Mouse (Mus musculus): ENCODE data around the gene 4933424G06Rik.
"Not testable (repeated sequence)": the region's sequence is repeated elsewhere in the genome, so short reads cannot be mapped to it uniquely, and the experiment has no call there.

The 4933424G06Rik gene

GRCm38 (mm10) chr1:36709854-36710280, at the start of gene 4933424G06Rik:
Gene 4933424G06Rik, plus strand, starts transcription at chr1:36710149.
- peak; percentile 96 for DNase-seq (ENCODE audit: low spot score in 2 of 2)

- peak in 1 of 2 experiments; percentile 27 for DNase-seq (ENCODE audit: low spot score in 2 of 2)
Observed at GRCm38 (mm10) chr1:36664457-36664856, 45.5 kb upstream of the 4933424G06Rik start.

- no peak for DNase-seq (ENCODE audit: low spot score in 2 of 2)
Observed at GRCm38 (mm10) chr1:36665165-36665723, 44.7 kb upstream of the 4933424G06Rik start.

- DNase-seq (ENCODE audit: low spot score in 2 of 2) = no peak
Observed at GRCm38 (mm10) chr1:36665934-36666333, 44.0 kb upstream of the 4933424G06Rik start.

- not testable (repeated sequence) for DNase-seq (ENCODE audit: low spot score in 2 of 2)
Observed at GRCm38 (mm10) chr1:36668007-36668406, 41.9 kb upstream of the 4933424G06Rik start.

- DNase-seq (ENCODE audit: low spot score in 2 of 2) = no peak
Observed at GRCm38 (mm10) chr1:36670256-36670655, 39.7 kb upstream of the 4933424G06Rik start.

GRCm38 (mm10) chr1:36671260-36671659, 38.7 kb upstream of the 4933424G06Rik start:
- DNase-seq (ENCODE audit: low spot score in 2 of 2) = no peak

- no peak for DNase-seq (ENCODE audit: low spot score in 2 of 2)
Observed at GRCm38 (mm10) chr1:36672648-36673350, 37.1 kb upstream of the 4933424G06Rik start.

- DNase-seq (ENCODE audit: low spot score in 2 of 2) = no peak
Observed at GRCm38 (mm10) chr1:36674936-36675335, 35.0 kb upstream of the 4933424G06Rik start.

GRCm38 (mm10) chr1:36680893-36681292, 29.1 kb upstream of the 4933424G06Rik start:
- no peak for DNase-seq (ENCODE audit: low spot score in 2 of 2)

- DNase-seq (ENCODE audit: low spot score in 2 of 2) = no peak
Observed at GRCm38 (mm10) chr1:36682620-36683355, 27.2 kb upstream of the 4933424G06Rik start, which contains the start of gene Fam178b. Gene Fam178b, minus strand, starts transcription at chr1:36683183.

- peak; percentile 62 to 76 for DNase-seq (ENCODE audit: low spot score in 2 of 2)
Observed at GRCm38 (mm10) chr1:36683810-36684467, 26.0 kb upstream of the 4933424G06Rik start.

GRCm38 (mm10) chr1:36690671-36691235, 19.2 kb upstream of the 4933424G06Rik start:
- DNase-seq (ENCODE audit: low spot score in 2 of 2) = no peak

GRCm38 (mm10) chr1:36691271-36692155, 18.4 kb upstream of the 4933424G06Rik start, which contains the start of gene Cox5b:
Gene Cox5b, plus strand, starts transcription at chr1:36691449.
- DNase-seq (ENCODE audit: low spot score in 2 of 2) = peak; percentile 91 to 95

- DNase-seq (ENCODE audit: low spot score in 2 of 2) = no peak
Observed at GRCm38 (mm10) chr1:36694871-36695270, 15.1 kb upstream of the 4933424G06Rik start.

- no peak for DNase-seq (ENCODE audit: low spot score in 2 of 2)
Observed at GRCm38 (mm10) chr1:36696411-36696810, 13.5 kb upstream of the 4933424G06Rik start.

GRCm38 (mm10) chr1:36697030-36697429, 12.9 kb upstream of the 4933424G06Rik start:
- DNase-seq (ENCODE audit: low spot score in 2 of 2) = no peak

GRCm38 (mm10) chr1:36707166-36707565, 2.8 kb upstream of the 4933424G06Rik start:
- DNase-seq (ENCODE audit: low spot score in 2 of 2) = no peak

GRCm38 (mm10) chr1:36707797-36708196, 2.2 kb upstream of the 4933424G06Rik start:
- no peak for DNase-seq (ENCODE audit: low spot score in 2 of 2)

- no peak for DNase-seq (ENCODE audit: low spot score in 2 of 2)
Observed at GRCm38 (mm10) chr1:36708626-36709025, 1.3 kb upstream of the 4933424G06Rik start.
